Mouse (Mus musculus): Measurements from ENCODE around the gene Il1a. TPM values are rescaled to one million over a fixed set of nuclear protein-coding genes. Genes with fewer than 3 reads are reported as not detected.

The Il1a gene
- total and polyA plus RNA-seq, 3 experiments: 0.04 to 0.17 (median 0.13) TPM

GRCm38 (mm10) chr2:129263073-129263472 lies 46.7 kb downstream of the Il1a start:
- H3K4me2 ChIP-seq (ENCODE audit: insufficient read depth, low read depth, poor library complexity, severe bottlenecking): no peak overlapping the region
- H3K9me3 ChIP-seq (replicated peaks; ENCODE audit: low read length): peaks cover 8% of the 10 kb centered on the region
- TF ChIP-seq IRF4 (IDR thresholded peaks at IDR 0.05; ENCODE audit: low read depth, low read length) (no peak), RAD21 (IDR thresholded peaks at IDR 0.05; ENCODE audit: low read depth, low read length) (no peak), UBTF (IDR thresholded peaks at IDR 0.05; ENCODE audit: low read depth, low read length) (no peak), TBP (conservative IDR thresholded peaks at IDR 0.05; ENCODE audit: low read depth, low read length) (no peak), NRF1 (IDR thresholded peaks at IDR 0.05; ENCODE audit: low read depth, low read length) (no peak), MEF2A (IDR thresholded peaks at IDR 0.05; ENCODE audit: borderline replicate concordance, low read depth, low read length) (no peak), ZKSCAN1 (IDR thresholded peaks at IDR 0.05; ENCODE audit: borderline replicate concordance, low read depth, low read length) (no peak), ZMIZ1 (IDR thresholded peaks at IDR 0.05; ENCODE audit: low read depth, low read length) (no peak), POLR2A (IDR thresholded peaks at IDR 0.05; ENCODE audit: low read depth, low read length) (no peak), POLR2AphosphoS2 (IDR thresholded peaks at IDR 0.05; ENCODE audit: low read depth, low read length) (no peak), BHLHE40 (IDR thresholded peaks at IDR 0.05; ENCODE audit: low read depth, low read length) (no peak), JUND (conservative IDR thresholded peaks at IDR 0.05; ENCODE audit: low read depth, low read length) (no peak), KAT2A (IDR thresholded peaks at IDR 0.05; ENCODE audit: insufficient replicate concordance, low read length) (no peak), ELF1 (IDR thresholded peaks at IDR 0.05; ENCODE audit: low read depth, low read length) (no peak), CHD1 (IDR thresholded peaks at IDR 0.05; ENCODE audit: low read depth, low read length) (no peak), EP300 (IDR thresholded peaks at IDR 0.05; ENCODE audit: low read length) (no peak), PAX5 (IDR thresholded peaks at IDR 0.05; ENCODE audit: low read length) (no peak), MYC (IDR thresholded peaks at IDR 0.05; ENCODE audit: low read depth, low read length) (no peak)
- no peak overlapping the region for H3K4me3 ChIP-seq (replicated peaks in 1 of 3; ENCODE audit: low read depth in 2 of 3, low read length in 2 of 3, poor library complexity in 1 of 3)
- in situ Hi-C loops (cut with MboI; ENCODE audit: low pct_ligation_motif_present, low pct_unique_long_range_greater_than_20kb, low sequenced_read_pairs) (loop anchor here (25.0 kb wide), 2 partner anchors 326 to 576 kb away; partner anchors contain the start of genes Anapc1, Mertk and Zc3h8), dilution Hi-C loops (cut with MboI; ENCODE audit: extremely low pct_ligation_motif_present, extremely low pct_unique_long_range_greater_than_20kb, low sequenced_read_pairs) (no loop called here)
- peaks cover 11 to 29% of the 10 kb centered on the region in 2 experiments for H3K4me1 ChIP-seq (ENCODE audit: control insufficient read depth in 1 of 2, insufficient read depth in 2 of 2)
- H3K36me3 ChIP-seq (replicated peaks in 1 of 2; ENCODE audit: control insufficient read depth in 1 of 2, insufficient read depth in 1 of 2, low read length in 1 of 2): peaks cover 0 to 18% of the 10 kb centered on the region in 2 experiments
- no peak overlapping the region for H3K27ac ChIP-seq (ENCODE audit: insufficient read depth, low read depth)
- no peak overlapping the region for H3K9ac ChIP-seq (ENCODE audit: insufficient read depth, low read depth)
- DNase-seq (ENCODE audit: extremely low read depth): no peak
- H3K79me2 ChIP-seq (replicated peaks; ENCODE audit: control insufficient read depth, extremely low read depth, insufficient read depth, poor library complexity, severe bottlenecking): no peaks in the 10 kb centered on the region
- H3K27me3 ChIP-seq (replicated peaks): no peaks in the 10 kb centered on the region

DNA sequence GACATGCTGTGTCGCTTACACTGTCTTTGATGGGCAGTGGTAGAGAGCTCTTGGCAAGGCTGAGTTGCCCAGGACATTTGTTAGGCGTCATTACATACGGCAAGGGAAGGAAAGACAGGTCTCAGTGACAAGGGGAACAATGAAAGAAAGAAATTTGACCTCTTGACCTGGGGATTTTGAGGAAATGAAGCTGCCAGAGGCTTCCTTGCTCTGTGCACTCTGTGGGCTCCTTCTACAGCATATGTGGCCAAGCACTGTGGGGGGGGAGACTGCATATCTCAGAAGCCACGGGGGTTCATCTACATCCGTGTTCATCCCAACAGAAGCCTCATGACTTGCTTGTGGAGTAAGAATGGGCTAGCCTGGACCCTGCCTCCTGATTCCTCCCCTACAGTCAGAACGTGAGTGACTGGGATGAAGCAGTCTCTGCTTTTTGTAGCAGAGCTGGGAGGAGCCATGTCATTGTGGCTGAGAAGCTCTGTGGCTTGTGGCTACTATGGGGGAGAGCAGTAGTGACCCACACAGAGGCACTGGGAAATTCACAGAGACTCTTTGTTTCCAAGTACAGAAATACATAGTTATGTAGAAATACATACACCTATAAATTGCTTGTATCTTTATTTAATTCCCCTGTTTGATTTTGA lies 48.5 kb downstream of the Il1a start:
- peak; percentile 32 for DNase-seq (ENCODE audit: extremely low read depth)
- in situ Hi-C loops (cut with MboI; ENCODE audit: low pct_ligation_motif_present, low pct_unique_long_range_greater_than_20kb, low sequenced_read_pairs): loop anchor here (25.0 kb wide), 2 partner anchors 324 to 574 kb away; partner anchors contain the start of genes Anapc1, Mertk and Zc3h8
- Histone ChIP-seq H3K9me3 (replicated peaks; ENCODE audit: low read length) (peaks cover 2% of the 10 kb centered on the region), H3K36me3 (replicated peaks in 1 of 2; ENCODE audit: control insufficient read depth in 1 of 2, insufficient read depth in 1 of 2, low read length in 1 of 2) (no peaks in the 10 kb centered on the region), H3K9ac (ENCODE audit: insufficient read depth, low read depth) (no peak overlapping the region), H3K27ac (ENCODE audit: insufficient read depth, low read depth) (no peak overlapping the region), H3K79me2 (replicated peaks; ENCODE audit: control insufficient read depth, extremely low read depth, insufficient read depth, poor library complexity, severe bottlenecking) (no peaks in the 10 kb centered on the region), H3K27me3 (replicated peaks) (no peaks in the 10 kb centered on the region), H3K4me1 (ENCODE audit: control insufficient read depth in 1 of 2, insufficient read depth in 2 of 2) (peaks cover 17 to 43% of the 10 kb centered on the region in 2 experiments), H3K4me3 (replicated peaks in 1 of 3; ENCODE audit: low read depth in 2 of 3, low read length in 2 of 3, poor library complexity in 1 of 3) (no peak overlapping the region), H3K4me2 (ENCODE audit: insufficient read depth, low read depth, poor library complexity, severe bottlenecking) (peak overlapping the region; percentile 14; the same call in 1 of the 2 replicates)
- TF ChIP-seq NRF1 (IDR thresholded peaks at IDR 0.05; ENCODE audit: low read depth, low read length) (no peak), HCFC1 (IDR thresholded peaks at IDR 0.05; ENCODE audit: low read depth, low read length) (no peak), E2F4 (IDR thresholded peaks at IDR 0.05; ENCODE audit: insufficient replicate concordance, low read depth, low read length) (no peak), EP300 (IDR thresholded peaks at IDR 0.05; ENCODE audit: low read length) (no peak), KAT2A (IDR thresholded peaks at IDR 0.05; ENCODE audit: insufficient replicate concordance, low read length) (no peak), ZC3H11A (IDR thresholded peaks at IDR 0.05; ENCODE audit: low read depth, low read length) (no peak), BHLHE40 (IDR thresholded peaks at IDR 0.05; ENCODE audit: low read depth, low read length) (peak; percentile 6; the same call in 1 of the 2 replicates), RAD21 (IDR thresholded peaks at IDR 0.05; ENCODE audit: low read depth, low read length) (no peak)
- dilution Hi-C loops (cut with MboI; ENCODE audit: extremely low pct_ligation_motif_present, extremely low pct_unique_long_range_greater_than_20kb, low sequenced_read_pairs): no loop called here
